Mouse (Mus musculus) midbrain, embryonic 13.5 days (tissue): ENCODE measurements at regions not wholly inside any gene's neighbourhood (a gene's known extent, or its start where the extent isn't known, plus 50 kb on each side); places are given as distances from the start of the nearest gene placed in this dataset.

Experiments
- ATAC-seq: fragments of 200-750 bp; cut with Nextera tagmentation; 2 replicates; pipeline ENCODE4 v1.8.0; 2017; ENCODE audit warnings: mild to moderate bottlenecking, moderate TSS enrichment, moderate library complexity
- H3K27ac ChIP-seq: fragments of 300-500 bp; sonication (generic); 2 replicates; pipeline ENCODE4 v1.5.1; 2015; ENCODE audit warnings: inconsistent platforms, mild to moderate bottlenecking, moderate library complexity
- H3K27me3 ChIP-seq: fragments of 300-500 bp; sonication (generic); 2 replicates; pipeline ENCODE4 v1.6.1; 2015; ENCODE audit warnings: mild to moderate bottlenecking, inconsistent platforms
- H3K36me3 ChIP-seq: fragments of 300-500 bp; sonication (generic); 2 replicates; pipeline ENCODE4 v1.6.1; 2015; ENCODE audit warnings: mild to moderate bottlenecking, inconsistent platforms
- H3K4me1 ChIP-seq: fragments of 300-500 bp; sonication (generic); replicated peaks from 2 replicates; pipeline ENCODE4 v1.6.1; 2015; ENCODE audit warnings: inconsistent platforms
- H3K4me2 ChIP-seq: fragments of 300-500 bp; sonication (generic); replicated peaks from 2 replicates; pipeline ENCODE4 v1.6.1; 2015; ENCODE audit warnings: moderate library complexity, mild to moderate bottlenecking, inconsistent platforms
- H3K4me3 ChIP-seq: fragments of 300-500 bp; sonication (generic); replicated peaks from 2 replicates; pipeline ENCODE4 v1.5.1; 2015; ENCODE audit warnings: mild to moderate bottlenecking, inconsistent platforms
- H3K9ac ChIP-seq: fragments of 300-500 bp; sonication (generic); replicated peaks from 2 replicates; pipeline ENCODE4 v1.6.1; 2015; ENCODE audit warnings: mild to moderate bottlenecking, inconsistent platforms
- H3K9me3 ChIP-seq: fragments of 300-500 bp; sonication (generic); 2 replicates; pipeline ENCODE4 v1.6.1; 2016; ENCODE audit warnings: mild to moderate bottlenecking, inconsistent platforms
- WGBS: fragments of 180-500 bp; shearing (Covaris S2); methylation state at CpG from one replicate; pipeline ENCODE4 v1.1.7; 2015; 5-methylcytosine and 5-hydroxymethylcytosine counted together

DNA sequence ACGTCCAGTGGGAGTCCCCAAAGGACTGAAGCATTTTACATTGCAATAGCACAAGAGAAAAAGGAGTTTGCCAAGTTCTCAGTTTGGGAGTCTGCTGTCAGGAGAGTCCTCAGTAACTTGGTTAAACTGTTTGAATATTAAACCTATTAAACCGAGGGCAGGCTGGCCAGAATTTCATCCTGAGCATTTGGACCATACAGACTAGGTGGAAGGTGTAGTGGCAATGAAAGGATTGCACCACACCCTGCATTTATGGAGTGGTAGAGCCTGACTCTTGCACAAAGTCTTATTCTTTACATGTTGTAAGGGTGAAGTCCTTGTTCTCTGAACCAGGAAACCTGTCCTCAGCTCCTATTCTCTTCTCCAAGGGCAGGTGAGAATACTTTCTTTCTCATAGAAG, 58.6 kb upstream of the Map4k3 start:
- H3K4me3 ChIP-seq: no peak overlapping the region
- no peak for ATAC-seq
- no peaks in the 10 kb centered on the region for H3K4me1 ChIP-seq
- no peaks in the 10 kb centered on the region for H3K36me3 ChIP-seq
- no peaks in the 10 kb centered on the region; the same call in 1 of the 2 replicates for H3K9me3 ChIP-seq
- H3K27me3 ChIP-seq: no peaks in the 10 kb centered on the region
- H3K4me2 ChIP-seq: no peak overlapping the region
- WGBS: 75% methylated on average over 2 of the region's 2 CpGs
- no peak overlapping the region for H3K27ac ChIP-seq
- H3K9ac ChIP-seq: no peak overlapping the region

GRCm38 (mm10) chr17:80786061-80786851, 58.0 kb upstream of the Map4k3 start:
- Histone ChIP-seq H3K4me3 (no peak overlapping the region), H3K4me1 (no peaks in the 10 kb centered on the region)
- no peak for ATAC-seq

DNA sequence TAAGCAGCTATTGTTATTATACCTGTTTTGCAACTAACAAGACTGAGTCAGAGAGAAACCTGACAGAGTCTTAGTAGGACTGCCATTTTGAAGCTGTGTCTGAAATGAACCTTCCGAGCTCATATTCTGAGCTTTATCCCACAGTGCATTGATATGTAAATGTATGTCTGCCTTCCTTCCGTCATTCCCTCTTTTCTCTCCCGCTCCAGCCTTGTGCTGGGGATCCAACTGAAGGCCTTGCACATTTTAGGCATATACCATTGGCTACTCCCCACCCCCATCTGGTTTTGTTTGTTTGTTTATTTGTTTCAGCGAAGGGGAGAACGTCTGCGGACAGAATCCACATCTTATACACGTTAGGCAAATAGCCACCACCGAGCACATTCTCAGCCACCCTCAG, 57.2 kb upstream of the Map4k3 start:
- Histone ChIP-seq H3K36me3 (no peaks in the 10 kb centered on the region), H3K27me3 (no peaks in the 10 kb centered on the region)

More at GRCm38 (mm10) chr17:80786061-80786851, 58.0 kb upstream of the Map4k3 start:
- H3K36me3 ChIP-seq: no peaks in the 10 kb centered on the region
- H3K9me3 ChIP-seq: no peaks in the 10 kb centered on the region; the same call in 1 of the 2 replicates
- H3K4me2 ChIP-seq: no peak overlapping the region
- H3K9ac ChIP-seq: no peak overlapping the region
- H3K27me3 ChIP-seq: no peaks in the 10 kb centered on the region
- WGBS: 84% methylated on average over 8 of the region's 8 CpGs
- no peak overlapping the region for H3K27ac ChIP-seq

DNA sequence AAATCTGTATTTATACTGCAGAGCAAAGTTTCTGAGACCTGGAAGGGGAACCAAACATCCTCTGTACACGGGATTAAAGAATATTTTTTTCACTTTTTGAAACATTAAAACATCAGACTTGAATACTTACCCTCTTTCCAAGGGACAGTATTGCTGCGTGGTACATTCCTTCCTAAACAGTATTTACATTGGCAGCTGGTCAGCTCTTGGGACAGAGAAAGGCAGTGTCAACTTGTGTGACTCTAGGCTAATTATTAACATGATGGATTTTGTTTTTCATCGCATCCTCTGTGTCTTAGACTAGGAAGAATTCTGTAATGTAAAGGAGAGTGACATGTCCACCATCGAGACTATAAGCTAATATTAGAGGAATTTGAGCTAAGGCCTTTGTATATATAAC, 56.8 kb upstream of the Map4k3 start:
- Histone ChIP-seq H3K9me3 (no peaks in the 10 kb centered on the region; the same call in 1 of the 2 replicates), H3K27me3 (no peaks in the 10 kb centered on the region), H3K4me1 (no peaks in the 10 kb centered on the region), H3K4me2 (no peak overlapping the region), H3K36me3 (no peaks in the 10 kb centered on the region), H3K27ac (no peak overlapping the region), H3K9ac (no peak overlapping the region), H3K4me3 (no peak overlapping the region)
- ATAC-seq: no peak
- 82% methylated on average over 4 of the region's 4 CpGs for WGBS

More for the DNA sequence above, 57.2 kb upstream of the Map4k3 start:
- Histone ChIP-seq H3K9me3 (no peaks in the 10 kb centered on the region; the same call in 1 of the 2 replicates), H3K4me2 (no peak overlapping the region), H3K4me1 (no peaks in the 10 kb centered on the region), H3K27ac (no peak overlapping the region), H3K9ac (no peak overlapping the region), H3K4me3 (no peak overlapping the region)
- ATAC-seq: no peak
- 53% methylated on average over 8 of the region's 8 CpGs for WGBS

DNA sequence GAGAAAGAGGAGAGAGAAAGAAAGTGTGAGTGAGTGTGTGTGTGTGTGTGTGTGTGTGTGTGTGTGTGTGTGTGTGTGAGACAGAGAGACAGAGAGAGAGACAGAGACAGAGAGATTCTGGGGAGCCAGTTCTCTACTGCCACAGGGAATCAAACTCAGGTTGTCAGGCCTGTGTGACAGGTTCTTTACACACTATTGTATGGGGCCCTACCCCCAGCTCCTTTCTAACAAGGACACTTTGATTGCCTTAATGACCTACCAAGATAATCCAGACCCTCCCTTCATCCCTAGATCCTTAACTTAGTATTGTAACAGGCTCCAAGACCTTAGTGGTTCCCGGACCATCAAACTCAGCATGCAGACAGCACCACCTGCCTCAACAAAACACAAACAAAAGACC, 53.9 kb upstream of the Map4k3 start:
- Histone ChIP-seq H3K4me2 (no peak overlapping the region), H3K9me3 (no peaks in the 10 kb centered on the region), H3K4me3 (no peak overlapping the region), H3K4me1 (no peaks in the 10 kb centered on the region), H3K9ac (no peak overlapping the region), H3K27me3 (no peaks in the 10 kb centered on the region), H3K36me3 (no peaks in the 10 kb centered on the region), H3K27ac (no peak overlapping the region)
- 28% methylated on average over 1 of the region's 1 CpGs for WGBS
- ATAC-seq: no peak

DNA sequence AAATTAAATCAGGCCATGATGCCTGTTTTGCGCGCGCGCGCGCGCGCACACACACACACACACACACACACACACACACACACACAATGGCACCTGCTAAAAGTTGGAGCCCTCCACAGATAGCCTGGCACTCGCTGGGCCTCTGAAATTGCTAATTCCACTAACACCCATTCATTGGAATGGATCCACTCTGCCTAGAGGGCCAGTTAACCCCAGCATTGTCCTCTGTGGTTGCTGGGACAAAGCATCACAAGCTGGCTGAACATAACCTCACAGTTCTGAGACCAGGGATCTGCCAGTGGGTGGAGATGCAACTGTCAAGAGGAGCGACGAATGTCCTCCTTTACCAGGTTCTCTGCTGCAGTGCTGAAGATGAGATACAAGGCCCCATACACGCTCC, 53.3 kb upstream of the Map4k3 start:
- no peak overlapping the region for H3K4me2 ChIP-seq
- H3K4me3 ChIP-seq: no peak overlapping the region
- H3K27me3 ChIP-seq: no peaks in the 10 kb centered on the region
- no peak overlapping the region for H3K27ac ChIP-seq
- H3K36me3 ChIP-seq: no peaks in the 10 kb centered on the region
- WGBS: 90% methylated on average over 12 of the region's 12 CpGs
- no peaks in the 10 kb centered on the region for H3K4me1 ChIP-seq
- no peak overlapping the region for H3K9ac ChIP-seq
- no peak for ATAC-seq
- H3K9me3 ChIP-seq: no peaks in the 10 kb centered on the region

DNA sequence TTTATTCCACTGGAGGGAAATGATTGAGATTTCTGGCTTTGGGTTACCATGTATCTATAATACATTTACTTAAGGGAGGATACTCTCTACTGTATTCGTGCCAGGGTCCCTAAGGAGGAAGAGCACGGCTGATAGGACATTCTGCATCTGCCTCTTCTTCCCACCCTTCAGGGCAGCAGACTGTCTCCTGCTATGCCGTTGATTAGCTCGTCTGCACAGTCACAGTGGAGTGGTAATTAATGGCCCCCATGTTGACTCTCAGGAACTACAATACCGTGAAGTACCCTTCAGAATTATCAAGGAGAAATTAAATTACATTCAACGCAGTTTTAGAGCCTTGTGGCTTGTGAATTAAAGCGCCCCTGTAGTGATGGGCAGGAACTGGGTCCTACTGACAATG, 52.0 kb upstream of the Map4k3 start:
- ATAC-seq: no peak
- Histone ChIP-seq H3K27me3 (no peaks in the 10 kb centered on the region), H3K4me3 (no peak overlapping the region), H3K36me3 (no peaks in the 10 kb centered on the region), H3K4me2 (no peak overlapping the region), H3K9me3 (no peaks in the 10 kb centered on the region), H3K4me1 (no peaks in the 10 kb centered on the region), H3K27ac (no peak overlapping the region), H3K9ac (no peak overlapping the region)
- 58% methylated on average over 7 of the region's 7 CpGs for WGBS

DNA sequence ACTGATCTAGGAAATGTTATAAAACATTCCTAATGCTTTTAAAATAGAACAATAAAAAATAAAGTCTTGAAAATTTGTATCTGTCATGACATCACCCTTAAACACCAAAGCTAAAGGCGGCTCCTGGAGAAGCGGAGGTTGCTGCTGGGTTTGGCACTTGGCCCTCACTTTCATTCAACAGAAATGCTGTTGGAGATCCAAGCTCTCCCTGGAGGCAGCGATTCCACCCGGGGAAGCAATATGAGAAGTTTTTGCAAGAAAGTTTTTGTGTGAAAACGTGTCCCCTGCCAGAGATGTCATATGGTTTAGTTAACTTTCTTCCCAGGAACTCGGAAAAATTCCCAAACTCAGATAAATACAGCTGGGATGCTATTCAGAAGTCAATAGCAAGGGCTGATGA, 51.5 kb upstream of the Map4k3 start:
- H3K27me3 ChIP-seq: no peaks in the 10 kb centered on the region
- no peak overlapping the region for H3K27ac ChIP-seq
- WGBS: 84% methylated on average over 6 of the region's 6 CpGs

More for the DNA sequence above, 51.5 kb upstream of the Map4k3 start:
- Histone ChIP-seq H3K9me3 (no peaks in the 10 kb centered on the region), H3K36me3 (no peaks in the 10 kb centered on the region), H3K4me2 (no peak overlapping the region), H3K4me3 (no peak overlapping the region), H3K9ac (no peak overlapping the region), H3K4me1 (no peaks in the 10 kb centered on the region)
- ATAC-seq: no peak
